Mouse (Mus musculus) testis, postnatal 10 days (tissue): Measurements from ENCODE around the gene Gm21776.
"Not testable (repeated sequence)": the region's sequence is repeated elsewhere in the genome, so short reads cannot be mapped to it uniquely, and the experiment has no call there.

Experiments used
- DNase-seq: peaks from one replicate; pipeline ENCODE4 v3.0.0; 2021; ENCODE audit warnings: low spot score

Gm21776 gene

DNA sequence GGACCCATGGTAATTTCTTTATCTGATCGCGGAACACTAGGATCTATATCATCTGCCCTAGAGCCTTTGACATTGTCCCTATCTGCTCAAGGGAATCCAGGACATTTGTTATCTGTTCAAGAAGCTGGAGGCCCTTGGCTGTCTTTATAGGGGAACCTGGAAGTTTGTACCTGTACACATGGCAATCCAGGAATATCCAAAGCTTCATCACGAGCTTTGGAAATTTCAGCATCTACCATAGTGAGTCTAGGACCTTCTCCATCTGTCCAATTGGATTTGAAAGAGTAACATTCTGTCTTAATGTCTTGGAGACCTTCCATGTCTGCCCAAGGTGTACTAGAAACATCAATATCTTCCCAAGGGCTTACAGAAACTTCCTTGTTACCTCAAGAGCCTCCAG is at the start of gene Gm21776:
Gene Gm21776 (plus strand): TSS at position 301 of the 400 bp plus-strand sequence.
- not testable (repeated sequence) for DNase-seq
